Mouse (Mus musculus): ENCODE measurements around the gene Kndc1. TPM values are rescaled to one million over a fixed set of nuclear protein-coding genes. Genes with fewer than 3 reads are reported as not detected.

Kndc1 gene
- polyA plus RNA-seq, 1 experiment from 2014 or later, result 7.2 TPM

GRCm38 (mm10) chr7:139957437-139957836 is 62.9 kb downstream of the Kndc1 start:
- 64% methylated on average over 11 of the region's 11 CpGs for WGBS

GRCm38 (mm10) chr7:139957958-139958357 is 63.5 kb downstream of the Kndc1 start:
- Histone ChIP-seq H3K4me2 (replicated peaks) (no peak overlapping the region), H3K4me3 (replicated peaks) (no peak overlapping the region), H3K4me1 (replicated peaks) (peaks cover 4% of the 10 kb centered on the region; the same call in 1 of the 2 replicates), H3K27me3 (peaks cover 38% of the 10 kb centered on the region), H3K9me3 (no peaks in the 10 kb centered on the region), H3K27ac (no peak overlapping the region), H3K36me3 (no peaks in the 10 kb centered on the region), H3K9ac (replicated peaks) (no peak overlapping the region)
- 26% methylated on average over 11 of the region's 11 CpGs for WGBS
- no peak for ATAC-seq

More at GRCm38 (mm10) chr7:139957437-139957836, 62.9 kb downstream of the Kndc1 start:
- Histone ChIP-seq H3K27me3 (peaks cover 40% of the 10 kb centered on the region), H3K36me3 (no peaks in the 10 kb centered on the region), H3K27ac (no peak overlapping the region), H3K4me2 (replicated peaks) (no peak overlapping the region), H3K9me3 (no peaks in the 10 kb centered on the region), H3K9ac (replicated peaks) (no peak overlapping the region), H3K4me1 (replicated peaks) (peaks cover 4% of the 10 kb centered on the region; the same call in 1 of the 2 replicates), H3K4me3 (replicated peaks) (no peak overlapping the region)
- no peak for ATAC-seq

- Histone ChIP-seq H3K27me3 (peaks cover 23% of the 10 kb centered on the region; the same call in 1 of the 2 replicates), H3K36me3 (no peaks in the 10 kb centered on the region), H3K4me2 (replicated peaks) (no peak overlapping the region), H3K4me3 (replicated peaks) (no peak overlapping the region), H3K9ac (replicated peaks) (no peak overlapping the region), H3K27ac (no peak overlapping the region), H3K4me1 (replicated peaks) (peaks cover 4% of the 10 kb centered on the region; the same call in 1 of the 2 replicates), H3K9me3 (no peaks in the 10 kb centered on the region)
- WGBS, result 89% methylated on average over 10 of the region's 10 CpGs
- no peak for ATAC-seq
These were observed 66.6 kb downstream of the Kndc1 start for GRCm38 (mm10) chr7:139961141-139961540.

GRCm38 (mm10) chr7:139963814-139964213 is 69.3 kb downstream of the Kndc1 start:
- H3K9ac ChIP-seq (replicated peaks), result no peak overlapping the region
- no peaks in the 10 kb centered on the region for H3K9me3 ChIP-seq
- peaks cover 22% of the 10 kb centered on the region for H3K27me3 ChIP-seq
- 52% methylated on average over 4 of the region's 4 CpGs for WGBS
- no peaks in the 10 kb centered on the region for H3K4me1 ChIP-seq (replicated peaks)
- no peak for ATAC-seq
- no peak overlapping the region for H3K4me2 ChIP-seq (replicated peaks)
- H3K36me3 ChIP-seq, result no peaks in the 10 kb centered on the region
- no peak overlapping the region for H3K27ac ChIP-seq
- H3K4me3 ChIP-seq (replicated peaks), result no peak overlapping the region

- ATAC-seq, result no peak
- H3K27ac ChIP-seq, result no peak overlapping the region
- H3K9ac ChIP-seq (replicated peaks), result no peak overlapping the region
- no peak overlapping the region for H3K4me2 ChIP-seq (replicated peaks)
- 14% methylated on average over 4 of the region's 4 CpGs for WGBS
- H3K4me1 ChIP-seq (replicated peaks), result no peaks in the 10 kb centered on the region
- H3K27me3 ChIP-seq, result peaks cover 38% of the 10 kb centered on the region
- no peak overlapping the region for H3K4me3 ChIP-seq (replicated peaks)
- no peaks in the 10 kb centered on the region for H3K36me3 ChIP-seq
- H3K9me3 ChIP-seq, result no peaks in the 10 kb centered on the region
These were observed 72.7 kb downstream of the Kndc1 start for GRCm38 (mm10) chr7:139967175-139967574.

GRCm38 (mm10) chr7:139968428-139968827 is 73.9 kb downstream of the Kndc1 start:
- Histone ChIP-seq H3K36me3 (no peaks in the 10 kb centered on the region), H3K4me1 (replicated peaks) (no peaks in the 10 kb centered on the region), H3K9ac (replicated peaks) (no peak overlapping the region), H3K27ac (no peak overlapping the region), H3K4me3 (replicated peaks) (no peak overlapping the region), H3K4me2 (replicated peaks) (no peak overlapping the region), H3K27me3 (peaks cover 41% of the 10 kb centered on the region), H3K9me3 (no peaks in the 10 kb centered on the region)
- ATAC-seq, result no peak
- WGBS, result 47% methylated on average over 5 of the region's 5 CpGs

GRCm38 (mm10) chr7:139969348-139970130 is 75.0 kb downstream of the Kndc1 start:
- 34% methylated on average over 10 of the region's 10 CpGs for WGBS
- H3K4me3 ChIP-seq (replicated peaks), result no peak overlapping the region
- no peak overlapping the region for H3K9ac ChIP-seq (replicated peaks)
- no peak; the same call in 1 of the 2 replicates for ATAC-seq
- H3K36me3 ChIP-seq, result no peaks in the 10 kb centered on the region
- no peak overlapping the region for H3K27ac ChIP-seq
- peaks cover 41% of the 10 kb centered on the region for H3K27me3 ChIP-seq
- no peaks in the 10 kb centered on the region for H3K9me3 ChIP-seq
- H3K4me1 ChIP-seq (replicated peaks), result no peaks in the 10 kb centered on the region
- H3K4me2 ChIP-seq (replicated peaks), result no peak overlapping the region

GRCm38 (mm10) chr7:139970216-139970919 is 75.9 kb downstream of the Kndc1 start:
- ATAC-seq, result no peak
- H3K27me3 ChIP-seq, result peaks cover 41% of the 10 kb centered on the region
- H3K9me3 ChIP-seq, result no peaks in the 10 kb centered on the region

GRCm38 (mm10) chr7:139970979-139971378 is 76.5 kb downstream of the Kndc1 start:
- Histone ChIP-seq H3K27me3 (peaks cover 41% of the 10 kb centered on the region), H3K27ac (no peak overlapping the region), H3K9me3 (no peaks in the 10 kb centered on the region), H3K4me1 (replicated peaks) (no peaks in the 10 kb centered on the region), H3K4me3 (replicated peaks) (no peak overlapping the region), H3K4me2 (replicated peaks) (no peak overlapping the region), H3K36me3 (no peaks in the 10 kb centered on the region), H3K9ac (replicated peaks) (no peak overlapping the region)
- ATAC-seq, result no peak
- 83% methylated on average over 5 of the region's 5 CpGs for WGBS

More at GRCm38 (mm10) chr7:139970216-139970919, 75.9 kb downstream of the Kndc1 start:
- H3K36me3 ChIP-seq, result no peaks in the 10 kb centered on the region
- H3K4me2 ChIP-seq (replicated peaks), result no peak overlapping the region
- H3K9ac ChIP-seq (replicated peaks), result no peak overlapping the region
- no peak overlapping the region for H3K27ac ChIP-seq
- H3K4me1 ChIP-seq (replicated peaks), result no peaks in the 10 kb centered on the region
- no peak overlapping the region for H3K4me3 ChIP-seq (replicated peaks)
- 89% methylated on average over 10 of the region's 10 CpGs for WGBS

- Histone ChIP-seq H3K4me2 (replicated peaks) (no peak overlapping the region), H3K9me3 (no peaks in the 10 kb centered on the region), H3K4me1 (replicated peaks) (no peaks in the 10 kb centered on the region), H3K27ac (no peak overlapping the region), H3K9ac (replicated peaks) (0 out of 2 replicates have a peak overlapping the region, but pooled peaks have one; percentile 10), H3K4me3 (replicated peaks) (no peak overlapping the region), H3K36me3 (no peaks in the 10 kb centered on the region), H3K27me3 (peaks cover 45% of the 10 kb centered on the region)
- ATAC-seq, result no peak
- WGBS, result 75% methylated on average over 6 of the region's 6 CpGs
These were observed 76.9 kb downstream of the Kndc1 start for GRCm38 (mm10) chr7:139971436-139971835.

- no peak overlapping the region for H3K4me2 ChIP-seq (replicated peaks)
- no peak overlapping the region for H3K4me3 ChIP-seq (replicated peaks)
- no peak for ATAC-seq
- no peaks in the 10 kb centered on the region for H3K36me3 ChIP-seq
- no peak overlapping the region for H3K27ac ChIP-seq
- H3K9ac ChIP-seq (replicated peaks), result no peak overlapping the region
- H3K4me1 ChIP-seq (replicated peaks), result peaks cover under 1% of the 10 kb centered on the region; the same call in 1 of the 2 replicates
- peaks cover 43% of the 10 kb centered on the region for H3K27me3 ChIP-seq
- H3K9me3 ChIP-seq, result no peaks in the 10 kb centered on the region
These were observed 78.4 kb downstream of the Kndc1 start for GRCm38 (mm10) chr7:139972923-139973331.

- H3K4me3 ChIP-seq (replicated peaks), result no peak overlapping the region
- H3K36me3 ChIP-seq, result no peaks in the 10 kb centered on the region
- H3K27me3 ChIP-seq, result peaks cover 33% of the 10 kb centered on the region
- no peak overlapping the region for H3K4me2 ChIP-seq (replicated peaks)
- WGBS, result 87% methylated on average over 10 of the region's 10 CpGs
- no peak for ATAC-seq
- H3K9me3 ChIP-seq, result no peaks in the 10 kb centered on the region
- H3K27ac ChIP-seq, result no peak overlapping the region
- no peak overlapping the region for H3K9ac ChIP-seq (replicated peaks)
- peaks cover 10% of the 10 kb centered on the region for H3K4me1 ChIP-seq (replicated peaks)
These were observed 79.8 kb downstream of the Kndc1 start for GRCm38 (mm10) chr7:139974307-139974706.
